Mouse (Mus musculus): ENCODE data around the gene Tiam1.

Tiam1 gene

DNA sequence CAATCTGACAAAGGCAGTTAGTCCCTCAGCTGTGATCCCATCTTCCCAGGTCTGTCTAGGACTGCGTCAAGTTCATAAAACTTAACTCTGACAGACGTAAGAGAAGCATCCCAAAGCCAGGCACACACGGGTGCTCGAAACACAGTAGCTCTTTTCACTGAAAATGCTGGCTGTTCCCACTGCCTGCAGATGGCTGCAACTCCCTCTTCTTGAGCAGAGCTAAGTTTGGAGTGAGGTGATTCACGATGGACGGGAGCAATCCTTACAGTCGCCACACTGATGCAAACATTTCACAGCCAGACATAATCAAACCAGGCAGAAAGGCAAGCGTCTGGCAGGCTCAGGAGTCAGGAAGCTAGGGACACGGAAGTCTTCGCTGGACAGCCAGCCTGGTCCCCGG is 91.2 kb downstream of the Tiam1 start:
- peak; percentile 72 for DNase-seq (ENCODE audit: low read depth, low spot score)

DNA sequence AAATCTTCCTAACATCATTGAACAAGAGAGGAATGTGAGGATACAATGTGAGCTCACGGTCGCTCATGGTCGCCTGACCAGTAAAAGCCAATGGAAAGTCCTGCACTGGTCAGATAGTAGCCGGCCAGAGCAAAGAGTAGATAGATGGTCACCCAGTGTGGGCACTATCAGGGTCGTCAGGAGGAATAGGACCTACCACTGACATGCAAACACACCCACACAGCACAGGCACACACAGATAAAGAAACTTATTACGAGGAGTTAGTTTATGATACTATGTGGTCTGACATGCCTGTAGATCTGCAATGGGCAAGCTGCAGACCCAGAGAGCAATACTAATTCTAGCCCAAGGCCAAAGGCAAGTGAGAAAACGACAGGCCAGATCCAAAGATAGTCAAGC is 92.5 kb downstream of the Tiam1 start:
- DNase-seq (ENCODE audit: low read depth, low spot score) = no peak

DNA sequence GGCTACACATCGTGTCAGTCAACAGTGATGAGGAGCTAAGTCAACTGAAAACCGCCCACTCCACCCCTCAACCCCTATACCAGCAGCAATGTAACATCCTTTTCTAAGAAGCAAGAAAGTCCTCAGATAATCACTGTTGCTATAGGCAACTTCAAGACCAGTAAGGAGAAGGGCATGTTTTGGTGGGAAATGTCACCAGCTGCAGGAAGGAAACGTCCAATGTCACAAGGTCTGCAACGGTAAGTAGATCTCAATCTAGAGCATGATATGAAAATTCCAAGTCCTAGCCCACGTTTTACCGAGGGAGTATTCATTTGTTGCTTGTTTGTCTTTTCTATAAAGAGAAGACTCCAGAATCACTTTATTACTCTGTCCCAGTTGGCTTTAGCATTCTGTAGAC is 95.7 kb downstream of the Tiam1 start:
- no peak for DNase-seq (ENCODE audit: low read depth, low spot score)

DNA sequence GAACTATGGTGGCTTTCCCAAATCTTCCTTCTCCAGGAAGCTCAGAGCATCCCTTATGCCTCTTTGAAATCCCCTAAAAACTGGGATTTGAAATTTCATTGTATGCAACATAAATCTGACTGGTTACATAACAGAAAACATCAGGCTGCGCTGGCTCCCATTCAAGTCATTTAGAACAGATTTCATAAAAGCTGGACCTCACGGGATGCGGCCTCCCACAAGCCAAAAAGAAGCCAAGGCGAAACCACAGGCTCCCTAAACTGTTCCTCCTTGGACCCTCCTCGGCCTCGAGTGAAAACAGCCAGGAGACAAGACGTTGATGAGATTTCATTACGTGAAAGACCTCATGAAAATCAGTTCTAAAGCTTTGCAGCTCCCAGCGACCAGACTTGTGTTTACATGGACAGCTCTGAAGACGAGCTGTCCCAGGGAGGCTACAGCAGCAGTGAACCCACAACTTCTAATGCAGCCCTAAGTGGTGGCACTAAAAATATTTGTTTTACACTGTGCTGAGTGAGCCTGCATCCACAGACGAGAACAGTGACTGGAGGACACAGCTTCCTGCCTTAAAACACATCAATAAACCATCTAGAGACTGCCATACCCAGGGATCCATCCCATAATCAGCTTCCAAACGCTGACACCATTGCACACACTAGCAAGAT is 96.9 kb downstream of the Tiam1 start:
- DNase-seq (ENCODE audit: low read depth, low spot score) = no peak

DNA sequence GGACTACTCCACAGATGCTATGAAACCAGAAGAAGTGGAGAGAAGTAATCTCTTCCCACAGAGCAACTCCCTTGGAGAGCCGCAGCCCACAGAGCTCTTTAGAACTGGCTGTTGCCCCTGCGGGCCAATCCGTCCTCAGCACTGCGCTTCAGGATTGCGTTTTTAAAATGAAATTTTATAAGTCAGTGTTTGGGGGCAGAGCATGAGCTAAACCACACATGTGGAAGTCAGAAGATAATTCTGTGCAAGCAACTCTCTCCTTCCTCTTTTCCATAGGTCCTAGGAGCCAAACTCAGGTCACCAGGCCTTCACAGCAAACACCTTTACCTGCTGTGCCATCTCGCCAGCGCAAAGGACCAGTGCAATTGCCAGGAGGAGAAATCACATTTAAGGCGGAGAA is 98.0 kb downstream of the Tiam1 start:
- no peak for DNase-seq (ENCODE audit: low read depth, low spot score)

DNA sequence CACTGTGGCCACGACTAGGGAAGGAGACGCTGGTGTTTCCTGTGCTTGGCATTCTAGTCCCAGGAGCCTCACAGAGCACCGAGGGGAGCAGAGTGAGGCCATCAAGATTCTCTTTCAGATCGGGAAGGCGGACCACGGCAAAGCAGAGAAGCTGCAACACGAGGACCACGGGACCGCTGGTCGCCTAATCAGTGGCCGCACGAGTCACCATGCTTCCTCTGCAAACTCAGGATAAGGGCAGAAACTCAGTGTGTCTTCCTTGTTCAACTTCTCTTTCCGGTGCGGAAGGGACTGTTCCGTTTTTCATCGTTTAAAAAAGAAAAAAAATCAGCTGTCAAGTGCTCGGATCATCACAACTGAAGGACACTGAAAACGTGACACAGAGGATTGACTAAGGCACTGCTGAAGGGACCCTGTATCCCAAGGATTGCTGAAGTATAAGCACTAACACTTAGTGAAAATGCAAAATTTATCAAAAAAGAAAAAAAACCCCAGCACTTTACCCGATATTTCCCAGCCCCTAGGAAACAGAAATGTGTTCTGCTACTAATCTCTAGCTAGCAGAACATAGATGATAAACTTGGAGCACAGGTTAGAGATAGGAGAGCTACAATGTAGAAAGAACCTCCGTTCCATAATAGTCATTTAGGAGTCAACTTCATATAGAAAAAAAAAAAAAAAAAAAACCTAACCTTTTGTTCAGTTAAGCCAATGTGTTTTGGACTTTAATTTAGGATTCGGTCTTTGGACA is 99.4 kb downstream of the Tiam1 start:
- DNase-seq (ENCODE audit: low read depth, low spot score) = no peak

DNA sequence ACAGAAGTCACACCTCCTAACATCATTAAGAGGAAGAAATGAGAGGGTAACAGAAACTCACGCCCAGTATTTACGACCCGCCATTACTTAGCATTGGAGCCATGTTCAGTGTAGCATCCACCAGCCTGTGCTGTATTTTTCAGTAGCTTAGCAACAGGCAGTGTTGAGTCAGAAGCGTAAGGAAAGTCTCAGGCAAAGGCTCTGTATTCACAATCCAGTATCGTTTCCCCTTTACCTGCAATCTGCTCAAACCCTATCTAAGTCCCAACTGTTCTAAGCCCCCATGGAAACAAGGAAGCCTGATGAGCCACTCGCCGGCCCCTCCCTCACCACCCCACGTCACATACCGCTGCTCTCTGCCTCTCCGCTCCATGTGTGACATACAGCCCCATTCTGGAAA is 100.7 kb downstream of the Tiam1 start:
- no peak for DNase-seq (ENCODE audit: low read depth, low spot score)

DNA sequence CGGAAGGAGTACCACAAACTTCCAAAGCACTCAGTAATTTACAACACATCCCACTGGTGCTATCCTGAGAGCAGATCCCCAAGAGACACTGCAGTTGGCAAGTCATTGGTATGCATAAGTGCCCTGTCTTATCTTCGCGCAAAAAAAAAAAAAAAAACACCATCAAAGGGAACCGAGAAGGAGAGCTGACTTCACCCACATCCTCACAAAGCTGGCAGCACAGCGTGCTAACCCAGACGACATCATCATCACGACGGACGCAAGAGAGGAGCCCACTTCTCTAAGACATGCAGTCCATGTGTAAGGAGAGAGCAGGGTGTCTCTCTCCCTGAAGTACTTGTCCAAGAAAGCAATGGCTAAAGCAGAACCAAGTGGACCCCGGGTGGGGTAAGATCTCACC is 101.2 kb downstream of the Tiam1 start:
- DNase-seq (ENCODE audit: low read depth, low spot score) = no peak

DNA sequence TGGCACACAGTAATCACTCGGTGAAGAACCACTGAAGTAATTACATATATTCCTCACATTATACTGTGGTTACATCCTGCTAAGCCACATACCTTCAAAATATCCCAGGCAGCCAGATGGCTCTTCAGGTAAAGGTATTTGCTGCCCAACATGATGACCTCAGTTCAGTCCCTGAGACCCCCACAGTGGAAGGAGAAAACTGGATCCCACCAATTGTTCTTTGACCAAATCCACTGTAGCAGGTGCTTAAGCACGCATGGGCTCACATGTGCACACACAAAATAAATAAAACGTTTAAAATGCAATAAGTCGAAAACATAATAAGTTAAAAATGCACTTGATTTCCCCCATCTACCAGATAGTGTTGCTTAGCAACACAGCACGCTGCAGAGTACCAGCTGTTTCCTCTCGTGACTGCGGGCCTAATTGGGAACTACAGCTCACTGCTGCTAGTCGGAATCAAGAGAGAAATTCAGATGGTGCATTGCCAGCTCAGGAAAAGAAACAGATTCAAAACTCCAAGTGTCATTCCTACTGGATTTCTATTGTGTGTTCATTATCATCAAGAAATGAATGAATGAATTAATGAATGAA is 102.7 kb downstream of the Tiam1 start:
- peak; percentile 88 for DNase-seq (ENCODE audit: low read depth, low spot score)

DNA sequence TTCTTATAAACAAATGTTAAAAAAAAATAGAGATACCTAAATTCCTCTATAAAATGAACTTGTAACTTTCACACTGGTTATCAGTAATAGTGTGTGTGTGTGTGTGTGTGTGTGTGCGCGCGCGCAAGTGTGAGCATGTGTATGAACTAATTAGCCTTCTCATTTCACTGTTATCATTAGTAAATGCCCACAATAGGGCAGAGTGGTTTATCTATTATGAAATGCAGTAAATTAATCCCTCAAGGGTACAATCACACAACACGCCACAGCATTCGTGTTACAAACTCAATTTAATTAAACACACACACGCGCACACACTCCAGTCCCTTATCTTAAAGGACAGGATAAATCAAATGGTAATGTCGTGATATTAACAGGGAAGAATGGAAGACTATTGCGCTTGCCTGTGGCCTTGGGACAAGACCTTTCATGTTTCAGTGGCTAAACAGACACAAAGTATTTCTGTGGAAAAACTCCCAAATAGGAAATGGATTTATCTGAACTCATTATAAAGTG is 107.9 kb downstream of the Tiam1 start:
- no peak for DNase-seq (ENCODE audit: low read depth, low spot score)

DNA sequence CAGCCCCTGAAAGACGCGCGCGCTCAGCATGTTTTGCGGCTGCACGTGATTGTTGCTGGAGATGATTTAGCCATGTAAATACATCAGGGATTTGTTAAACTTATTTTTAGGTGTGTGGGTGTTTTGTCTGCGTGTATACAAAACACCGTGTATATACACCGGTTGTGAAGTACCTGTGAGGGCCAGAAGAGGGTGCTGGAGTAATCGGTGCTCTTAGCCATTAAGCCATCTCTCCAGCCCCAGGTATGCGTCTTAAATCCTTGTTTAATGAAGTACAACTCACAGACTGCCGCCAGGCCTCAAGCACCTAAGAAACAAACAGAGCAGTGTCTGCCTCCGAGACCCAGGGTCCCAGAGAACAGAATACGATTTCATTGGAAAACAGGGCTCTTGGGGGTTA is 113.2 kb downstream of the Tiam1 start:
- no peak for DNase-seq (ENCODE audit: low read depth, low spot score)

DNA sequence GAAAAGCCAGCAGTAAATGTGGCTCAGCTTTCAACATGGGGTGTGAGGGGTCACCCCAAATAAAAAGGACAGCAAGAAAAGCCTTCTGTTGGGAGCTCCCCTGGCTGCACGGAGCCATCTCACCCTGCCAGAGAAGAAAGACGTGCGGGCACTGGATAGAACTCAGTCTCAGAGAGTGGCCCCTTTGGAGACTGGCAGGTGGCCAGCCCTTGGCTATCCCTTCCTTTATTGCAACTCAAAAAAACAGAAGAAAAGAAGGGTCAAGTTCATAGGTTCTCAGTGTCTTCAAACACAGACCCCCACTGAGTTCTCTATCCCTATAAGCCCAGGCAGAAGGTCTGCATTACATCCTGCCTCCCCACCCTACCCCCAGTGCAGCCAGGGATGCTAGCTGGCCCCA is 115.7 kb downstream of the Tiam1 start:
- no peak for DNase-seq (ENCODE audit: low read depth, low spot score)

DNA sequence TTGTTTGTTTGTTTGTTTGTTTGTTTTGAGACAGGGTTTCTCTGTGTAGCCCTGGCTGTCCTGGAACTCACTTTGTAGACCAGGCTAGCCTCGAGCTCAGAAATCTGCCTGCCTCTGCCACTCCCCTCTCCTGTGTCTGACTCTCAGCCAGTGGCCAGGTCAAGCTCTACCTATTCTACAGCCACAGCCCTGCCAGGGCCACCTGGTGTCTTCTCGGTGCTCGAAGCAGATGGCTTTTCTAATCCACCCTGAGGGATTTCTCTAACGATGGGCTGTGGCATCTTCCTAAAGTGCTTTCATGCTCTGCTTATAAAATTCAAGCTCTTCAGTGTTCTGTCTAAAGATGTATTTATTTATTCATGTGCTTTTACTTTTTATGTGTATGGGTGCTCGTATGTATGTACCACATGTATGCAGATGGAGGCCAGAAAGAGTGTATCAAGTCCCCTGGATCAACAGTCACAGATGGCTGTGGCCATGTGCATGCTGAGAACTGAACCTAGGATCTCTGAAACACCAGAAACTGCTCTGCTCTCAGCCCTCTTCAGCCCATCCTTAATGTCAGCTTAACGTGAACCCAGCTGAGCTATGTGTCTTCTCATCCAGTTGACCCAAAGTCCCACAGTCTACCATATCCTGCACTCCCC is 117.9 kb downstream of the Tiam1 start:
- no peak for DNase-seq (ENCODE audit: low read depth, low spot score)

DNA sequence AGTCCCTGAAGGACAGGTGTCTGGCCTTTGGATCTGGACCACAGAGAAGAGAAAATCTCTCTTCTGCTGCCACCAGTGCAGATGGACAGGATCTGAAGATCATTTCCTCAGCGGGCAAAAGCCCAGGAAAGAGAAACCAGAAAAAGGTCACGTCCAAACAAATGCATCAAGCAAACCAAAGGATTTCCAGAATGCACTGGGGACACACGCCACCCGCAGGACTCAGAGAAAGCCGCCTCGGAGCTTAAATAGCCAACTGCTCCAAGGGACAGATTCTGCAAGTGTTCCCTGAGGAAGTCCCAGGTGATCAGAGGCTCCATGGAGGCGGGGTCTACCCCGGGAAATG is 119.9 kb downstream of the Tiam1 start:
- no peak for DNase-seq (ENCODE audit: low read depth, low spot score)

DNA sequence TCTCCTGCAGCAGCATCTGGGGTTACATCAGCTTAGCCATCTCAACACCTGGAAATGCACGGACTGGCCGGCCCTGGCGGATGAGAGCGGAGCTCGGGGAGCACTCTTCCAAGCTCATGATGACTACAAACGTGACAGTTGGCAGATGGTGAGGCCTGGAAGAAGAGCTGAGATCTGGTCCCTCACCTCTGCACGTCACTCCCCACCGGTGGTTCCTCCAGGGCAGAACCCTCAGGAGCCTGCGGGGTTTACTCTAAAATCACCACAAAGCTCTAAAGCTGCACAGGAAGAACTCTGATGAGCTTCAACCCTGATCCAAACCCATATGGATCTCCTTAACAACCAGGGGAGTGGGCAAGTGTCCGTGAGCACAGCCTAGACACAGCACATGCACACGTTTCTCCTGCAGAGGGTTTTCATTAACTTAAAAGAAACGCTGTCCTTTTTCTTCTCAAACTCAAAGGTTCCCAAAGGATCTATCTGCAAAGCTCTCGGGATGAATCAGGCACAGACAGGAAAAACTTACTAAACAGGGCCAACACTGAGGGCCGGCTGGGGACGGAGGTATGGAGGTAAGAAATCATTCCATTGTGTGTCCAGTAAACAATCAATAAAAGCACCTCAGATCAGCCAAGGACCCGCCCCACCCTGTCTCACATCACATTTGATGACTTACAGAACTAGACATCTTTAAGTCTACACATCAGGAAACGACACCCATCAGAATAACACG is 120.5 kb downstream of the Tiam1 start:
- no peak for DNase-seq (ENCODE audit: low read depth, low spot score)

DNA sequence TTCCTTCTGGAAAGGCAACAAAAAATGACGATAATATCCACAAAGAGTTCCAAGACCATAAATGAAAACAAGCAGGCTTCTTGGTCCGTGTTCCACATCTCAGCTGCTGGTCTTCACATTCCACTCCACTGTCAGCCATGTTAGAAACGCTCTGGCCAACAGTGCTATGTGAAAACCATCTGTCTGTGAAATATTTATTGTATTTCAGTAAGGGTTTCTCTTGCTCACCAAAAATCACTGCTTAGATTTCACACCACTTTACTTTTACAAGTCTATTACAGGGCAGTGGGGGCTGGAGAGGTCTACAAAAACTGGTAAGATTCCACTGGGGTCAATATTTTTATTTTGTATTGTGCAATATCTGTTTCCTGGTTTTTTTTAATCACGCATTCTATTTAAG is 127.5 kb downstream of the Tiam1 start:
- DNase-seq (ENCODE audit: low read depth, low spot score) = no peak

DNA sequence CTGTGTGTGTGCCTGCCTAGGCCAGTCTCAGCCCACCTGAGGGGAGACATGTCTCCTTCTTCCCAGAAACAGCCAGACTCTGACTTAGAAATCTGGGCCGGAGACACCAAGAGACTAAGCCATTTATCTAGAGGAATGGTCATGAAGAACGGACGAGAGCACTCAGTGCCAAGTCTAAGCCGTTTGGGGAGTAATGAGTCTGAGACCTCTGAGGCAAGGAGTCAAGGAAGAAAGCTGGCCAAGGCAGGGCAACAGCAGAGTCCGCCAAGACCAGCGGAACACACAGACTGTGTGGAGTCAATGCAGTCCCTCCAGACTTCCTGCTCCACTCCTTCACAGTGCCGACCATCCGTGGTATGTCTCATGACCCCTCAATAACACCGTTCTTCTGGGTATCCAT is 129.0 kb downstream of the Tiam1 start:
- no peak for DNase-seq (ENCODE audit: low read depth, low spot score)

DNA sequence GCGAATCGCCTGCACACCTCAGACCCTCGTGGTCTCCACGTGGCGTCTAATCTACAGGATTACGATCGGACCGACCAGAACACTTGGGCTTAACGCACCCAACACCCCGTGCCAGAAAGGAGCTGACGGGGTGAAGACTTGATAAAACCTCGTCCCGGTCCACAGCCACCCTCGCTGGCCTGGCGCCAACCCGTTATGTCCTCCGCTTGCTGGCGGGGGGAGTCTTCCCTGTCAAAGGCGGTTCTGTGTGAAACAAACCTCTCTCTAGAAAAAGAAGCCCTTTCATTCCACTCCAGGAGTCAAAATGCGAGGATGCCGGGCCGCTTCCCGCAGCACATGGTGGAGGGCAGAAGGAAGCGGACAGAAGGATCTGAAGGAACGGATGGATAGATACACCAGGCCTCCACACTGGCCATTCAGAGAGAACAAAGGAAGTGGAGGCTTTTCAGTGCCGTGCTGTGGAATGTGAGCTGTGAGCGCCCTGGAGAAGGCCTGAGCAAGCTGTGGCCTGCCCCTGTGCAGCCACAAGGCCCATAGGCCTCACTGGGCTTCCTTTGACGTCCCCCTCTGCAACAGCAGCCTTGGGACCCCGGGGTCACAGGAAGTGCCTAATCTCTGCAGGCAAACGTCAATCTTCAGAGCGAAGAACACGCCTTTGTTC is 131.9 kb downstream of the Tiam1 start:
- DNase-seq (ENCODE audit: low read depth, low spot score) = no peak

DNA sequence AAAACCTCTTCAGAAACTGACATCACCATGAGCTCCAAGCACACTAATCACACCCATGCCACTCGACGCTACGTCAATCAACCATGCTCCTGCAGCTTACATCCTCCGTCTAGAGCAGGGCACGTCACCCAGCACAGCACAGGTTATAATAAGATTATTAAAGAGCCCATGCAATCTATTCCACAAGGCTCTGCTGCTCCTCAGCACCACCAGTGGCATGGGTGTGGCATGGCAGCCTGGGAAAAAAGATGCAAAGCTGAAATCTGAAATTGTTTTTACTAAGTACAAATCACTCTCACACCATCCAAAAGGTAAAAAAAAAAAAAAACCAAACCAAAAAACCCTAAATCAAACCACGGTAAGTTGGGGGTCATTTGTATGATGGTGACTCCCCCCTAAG is 135.1 kb downstream of the Tiam1 start:
- DNase-seq (ENCODE audit: low read depth, low spot score) = peak; percentile 19

DNA sequence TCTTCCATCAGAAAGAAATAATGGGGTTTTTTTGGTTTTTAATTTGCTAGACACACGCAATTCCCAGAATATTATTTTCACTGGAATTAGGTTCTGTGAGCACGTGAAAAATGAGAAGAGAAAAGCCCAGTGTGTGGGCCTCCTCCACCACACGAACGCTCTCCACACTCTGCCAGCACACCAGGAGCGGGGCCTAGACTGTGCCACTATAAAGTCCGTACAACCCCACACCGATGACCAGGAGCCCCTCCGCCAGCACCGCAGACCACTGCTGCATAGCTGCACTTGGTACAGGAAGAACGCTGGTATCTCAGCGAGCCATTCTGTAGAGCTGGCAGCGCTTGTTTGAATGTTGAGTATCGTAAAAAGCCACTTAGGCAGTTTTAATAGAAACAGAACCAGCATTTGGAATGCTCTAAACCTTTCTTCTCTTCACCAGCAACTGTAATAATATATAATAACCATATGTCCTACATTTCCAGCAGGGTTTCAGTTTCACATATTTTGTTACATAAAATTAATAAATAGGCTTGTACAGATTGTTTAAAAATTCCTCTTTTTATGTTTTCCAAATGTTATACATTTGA is 136.1 kb downstream of the Tiam1 start:
- DNase-seq (ENCODE audit: low read depth, low spot score) = no peak

DNA sequence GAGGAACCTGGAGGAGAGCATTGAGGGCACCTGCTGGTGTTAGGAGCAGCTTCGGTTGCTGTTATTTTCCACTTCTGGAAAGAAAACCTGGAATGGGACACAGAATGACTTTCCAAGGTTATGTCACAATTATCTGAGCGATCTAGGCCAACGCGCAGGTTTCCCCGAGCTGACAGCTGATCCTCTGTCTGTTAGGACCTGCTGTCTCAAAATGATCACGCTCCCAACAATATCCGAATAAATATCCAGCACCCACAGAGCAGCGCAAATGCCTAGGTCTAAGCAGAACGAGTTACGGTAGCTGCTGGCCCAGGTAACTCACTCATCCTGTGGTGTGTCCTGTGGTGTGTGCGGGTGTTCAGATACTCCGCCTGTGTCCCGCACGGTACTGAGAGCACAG is 140.0 kb downstream of the Tiam1 start:
- DNase-seq (ENCODE audit: low read depth, low spot score) = no peak
